Mouse (Mus musculus) CH12.LX (cell line): ENCODE measurements around the gene Mrpl50.

Experiments
- BHLHE40 ChIP-seq: IDR thresholded peaks from 2 replicates; pipeline ENCODE4 v1.6.1; 2011; ENCODE audit warnings: mild to moderate bottlenecking, low read depth, low read length, improper control_type of control experiment
- CHD1 ChIP-seq: IDR thresholded peaks from 2 replicates; pipeline ENCODE4 v1.6.1; 2012; ENCODE audit warnings: low read depth, low read length, improper control_type of control experiment, inconsistent platforms
- CHD2 ChIP-seq: IDR thresholded peaks from 2 replicates; pipeline ENCODE4 v1.6.1; 2011; ENCODE audit warnings: low read length, improper control_type of control experiment
- CTCF ChIP-seq, 2 experiments: IDR thresholded peaks in 1 of 2; conservative IDR thresholded peaks in 1 of 2; 2 replicates each; pipeline ENCODE4 v1.5.1; 2011 to 2012; ENCODE audit warnings: low read depth in 2 of 2, low read length in 2 of 2, improper control_type of control experiment in 1 of 2, inconsistent platforms in 1 of 2, mild to moderate bottlenecking in 1 of 2, moderate library complexity in 1 of 2
- ELF1 ChIP-seq: IDR thresholded peaks from 2 replicates; pipeline ENCODE4 v1.6.1; 2014; ENCODE audit warnings: low read depth, mild to moderate bottlenecking, inconsistent platforms, low read length, improper control_type of control experiment
- EP300 ChIP-seq: IDR thresholded peaks from 2 replicates; pipeline ENCODE4 v1.6.1; 2011; ENCODE audit warnings: low read length, improper control_type of control experiment
- GABPA ChIP-seq: IDR thresholded peaks from 2 replicates; pipeline ENCODE4 v1.6.1; 2012; ENCODE audit warnings: low read depth, low read length, improper control_type of control experiment, inconsistent platforms; ENCODE audit not compliant: insufficient replicate concordance
- HCFC1 ChIP-seq: IDR thresholded peaks from 2 replicates; pipeline ENCODE4 v1.6.1; 2012; ENCODE audit warnings: low read depth, mild to moderate bottlenecking, inconsistent platforms, low read length, improper control_type of control experiment
- IRF4 ChIP-seq: IDR thresholded peaks from 2 replicates; pipeline ENCODE4 v1.6.1; 2014; ENCODE audit warnings: low read depth, mild to moderate bottlenecking, inconsistent platforms, low read length, improper control_type of control experiment
- KAT2A ChIP-seq: IDR thresholded peaks from 2 replicates; pipeline ENCODE4 v1.6.1; 2012; ENCODE audit warnings: low read length, improper control_type of control experiment, inconsistent platforms; ENCODE audit not compliant: insufficient replicate concordance
- POLR2A ChIP-seq: IDR thresholded peaks from 2 replicates; pipeline ENCODE4 v1.6.1; 2011; ENCODE audit warnings: low read depth, mild to moderate bottlenecking, improper control_type of control experiment, low read length
- ZC3H11A ChIP-seq: IDR thresholded peaks from 2 replicates; pipeline ENCODE4 v1.6.1; 2012; ENCODE audit warnings: low read depth, mild to moderate bottlenecking, inconsistent platforms, low read length, improper control_type of control experiment
- ZMIZ1 ChIP-seq: IDR thresholded peaks from 2 replicates; pipeline ENCODE4 v1.6.1; 2012; ENCODE audit warnings: low read depth, mild to moderate bottlenecking, inconsistent platforms, low read length, improper control_type of control experiment
- ZNF384 ChIP-seq: IDR thresholded peaks from 2 replicates; pipeline ENCODE4 v1.6.1; 2012; ENCODE audit warnings: low read depth, low read length, improper control_type of control experiment, inconsistent platforms

DNA sequence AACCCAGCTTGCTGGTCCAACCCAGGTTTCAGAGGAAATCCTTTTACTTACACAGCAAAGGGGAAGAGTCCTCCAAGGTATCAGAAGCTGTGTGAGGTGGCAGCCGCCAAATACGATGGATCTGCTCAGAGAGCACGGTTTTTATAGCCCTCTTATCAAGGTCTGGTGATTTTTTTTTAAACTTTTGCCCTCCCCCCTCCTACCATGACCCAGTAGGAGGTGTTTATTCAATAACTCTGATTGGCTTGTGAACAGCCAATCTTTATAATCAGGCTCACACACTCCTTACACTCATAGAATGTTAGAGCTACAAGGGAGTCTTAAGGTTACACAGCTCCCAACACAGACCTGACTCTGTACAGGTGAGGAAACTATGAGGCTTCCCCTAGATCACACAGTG is 28.5 kb upstream of the Mrpl50 start, which contains the start of gene Aldob:
- TF ChIP-seq ELF1 (no peak), ZMIZ1 (no peak), CTCF (conservative IDR thresholded peaks at IDR 0.05 in 1 of 2, IDR thresholded peaks at IDR 0.05 in 1 of 2; ENCODE audit: low read depth in 2 of 2, low read length in 2 of 2) (no peak), CHD1 (no peak), EP300 (no peak), GABPA (no peak), POLR2A (no peak), BHLHE40 (no peak), KAT2A (no peak), ZC3H11A (no peak), IRF4 (no peak), CHD2 (no peak), HCFC1 (no peak), ZNF384 (no peak)
